8 mouse cellular contexts compared by ENCODE assay signal in genomic region chr5:116031190-116031577, GRCm38 (mm10). TPM values are rescaled to one million over a fixed set of nuclear protein-coding genes. Genes with fewer than 3 reads are reported as not detected.
A peak's percentile ranks its signal among the peaks of the same experiment; 100 is the strongest.
DNase-seq lines count a peak whose midpoint lies in the region; ATAC-seq and TF ChIP-seq lines count a peak whose summit lies in the region.

No protein-coding gene starts in this region.

- H3K4me1 ChIP-seq in bone marrow macrophage, adult 2 months (ENCODE audit: control insufficient read depth, insufficient read depth, low read length) = no peaks in the 10 kb centered on the region
- H3K4me1 ChIP-seq in forebrain, embryonic 12.5 days = peaks cover 4% of the 10 kb centered on the region
- peaks cover 4% of the 10 kb centered on the region; the same call in 1 of the 2 replicates for H3K4me1 ChIP-seq in hindbrain, embryonic 11.5 days (replicated peaks; ENCODE audit: control insufficient read depth, insufficient read depth, low read length)

- H3K36me3 ChIP-seq in forebrain, embryonic 12.5 days (replicated peaks) = no peaks in the 10 kb centered on the region
- no peaks in the 10 kb centered on the region for H3K36me3 ChIP-seq in hindbrain, embryonic 11.5 days (ENCODE audit: control insufficient read depth, insufficient read depth, low read length)

- H3K9me3 ChIP-seq in forebrain, embryonic 12.5 days = no peaks in the 10 kb centered on the region
- H3K9me3 ChIP-seq in hindbrain, embryonic 11.5 days (ENCODE audit: control insufficient read depth, low read length) = no peaks in the 10 kb centered on the region

- H3K4me3 ChIP-seq in bone marrow macrophage, adult 2 months (ENCODE audit: insufficient read depth, low read length) = no peak overlapping the region
- H3K4me3 ChIP-seq in forebrain, embryonic 12.5 days (replicated peaks) = no peak overlapping the region
- H3K4me3 ChIP-seq in hindbrain, embryonic 11.5 days (ENCODE audit: low read depth, low read length) = no peak overlapping the region

- no peak overlapping the region for H3K9ac ChIP-seq in forebrain, embryonic 12.5 days
- no peak overlapping the region for H3K9ac ChIP-seq in hindbrain, embryonic 11.5 days (ENCODE audit: low read depth, low read length)

- WGBS in forebrain, embryonic 12.5 days = 4% methylated on average over 14 of the region's 14 CpGs
- WGBS in hindbrain, embryonic 11.5 days = 4% methylated on average over 14 of the region's 14 CpGs

- H3K27me3 ChIP-seq in forebrain, embryonic 12.5 days = peaks cover 22% of the 10 kb centered on the region
- H3K27me3 ChIP-seq in hindbrain, embryonic 11.5 days (ENCODE audit: control insufficient read depth, insufficient read depth, low read length) = no peaks in the 10 kb centered on the region

- no peak overlapping the region for H3K27ac ChIP-seq in bone marrow macrophage, adult 2 months (ENCODE audit: insufficient read depth, low read depth, low read length)
- no peak overlapping the region for H3K27ac ChIP-seq in forebrain, embryonic 12.5 days
- H3K27ac ChIP-seq in hindbrain, embryonic 11.5 days (ENCODE audit: low read depth, low read length) = no peak overlapping the region

- H3K4me2 ChIP-seq in forebrain, embryonic 12.5 days = peak overlapping the region; percentile 40
- no peak overlapping the region for H3K4me2 ChIP-seq in hindbrain, embryonic 11.5 days (replicated peaks; ENCODE audit: low read depth, low read length)

- TF ChIP-seq CTCF in bone marrow macrophage, adult 2 months (IDR thresholded peaks at IDR 0.05; ENCODE audit: low read depth, low read length) = peak; percentile 90

- intact Hi-C loops in left cerebral cortex, postnatal 10 days (cut with DNase I) = loop anchor here (5.0 to 10.0 kb wide), 2 partner anchors 91 to 1064 kb away; no protein-coding TSS in a partner anchor

- no peak for TF ChIP-seq POLR2A in bone marrow macrophage, adult 2 months (IDR thresholded peaks at IDR 0.05; ENCODE audit: borderline replicate concordance, low read depth, low read length)

- 0 out of 2 replicates have a peak, but pooled peaks have one; percentile 20 for ATAC-seq in forebrain, embryonic 12.5 days (ENCODE audit: low FRiP score)
- ATAC-seq in hindbrain, embryonic 11.5 days (ENCODE audit: low FRiP score) = no peak
- ATAC-seq in megakaryocyte progenitor cell, adult 5-6 weeks (replicated peaks; ENCODE audit: poor library complexity) = peak; percentile 51
- no peak for ATAC-seq in activated CD4-positive, CD25-positive, alpha-beta regulatory T cell, adult 4 months

- DNase-seq in MEL-GATA-1-ER (ENCODE audit: extremely low read depth, low read depth) = peak; percentile 68
- peak; percentile 89 for DNase-seq in hindbrain, embryonic 11.5 days (ENCODE audit: low spot score)
- peak; percentile 66 to 81 for DNase-seq in left cerebral cortex, postnatal 10 days (ENCODE audit: extremely low spot score in 1 of 2, low spot score in 2 of 2)
- DNase-seq in right cerebral cortex, postnatal 4 days = peak; percentile 86

RNA-seq across cellular contexts. Expression of gene Prkab1, which starts 6.9 kb away (rescaled TPM):
- 26.7 and 30.9 TPM in 2 replicates for polyA plus RNA-seq in bone marrow macrophage, adult 2 months (2012; ENCODE audit: insufficient read depth, insufficient read length, missing spikeins)
- 58.5 and 62.5 TPM in 2 replicates for polyA plus RNA-seq in forebrain, embryonic 12.5 days (2016; fragmentation: Nextera tagmentation; extraction: Ambion mirVana)
- polyA plus RNA-seq in hindbrain, embryonic 11.5 days (2014; fragmentation: Nextera tagmentation; extraction: Ambion mirVana) = 44.8 and 54.3 TPM in 2 replicates
- 10 to 100 TPM; 25.7 to 31.9 TPM for total RNA-seq in left cerebral cortex, postnatal 10 days (2021)
- total RNA-seq in megakaryocyte progenitor cell, adult 5-6 weeks (2015) = 34.9 and 38.1 TPM in 2 replicates
- total RNA-seq in megakaryocyte progenitor cell, adult 5-6 weeks (2017) = 25.1 and 25.9 TPM in 2 replicates
- polyA plus RNA-seq in activated CD4-positive, CD25-positive, alpha-beta regulatory T cell, adult 4 months (2017; shearing (Covaris generic)) = 10 to 100 TPM; 36.1 to 43.3 TPM

RNA-seq across cellular contexts. Expression of gene Tmem233, which starts 51.9 kb away (rescaled TPM):
- polyA plus RNA-seq in bone marrow macrophage, adult 2 months (2012; ENCODE audit: insufficient read depth, insufficient read length, missing spikeins) = not detected in 2 replicates
- polyA plus RNA-seq in forebrain, embryonic 12.5 days (2016; fragmentation: Nextera tagmentation; extraction: Ambion mirVana) = not detected in 2 replicates
- not detected in 2 replicates for polyA plus RNA-seq in hindbrain, embryonic 11.5 days (2014; fragmentation: Nextera tagmentation; extraction: Ambion mirVana)
- not detected for total RNA-seq in left cerebral cortex, postnatal 10 days (2021)
- total RNA-seq in megakaryocyte progenitor cell, adult 5-6 weeks (2015) = not detected in 2 replicates
- total RNA-seq in megakaryocyte progenitor cell, adult 5-6 weeks (2017) = not detected in 2 replicates
- not detected for polyA plus RNA-seq in activated CD4-positive, CD25-positive, alpha-beta regulatory T cell, adult 4 months (2017; shearing (Covaris generic))

Comparison
In these comparisons a context has a peak if more than half of its experiments do, and no peak if none do; other contexts are left out.
1. ATAC-seq: peak in forebrain, embryonic 12.5 days (single experiment) and megakaryocyte progenitor cell, adult 5-6 weeks (single experiment); none in hindbrain, embryonic 11.5 days (single experiment) and activated CD4-positive, CD25-positive, alpha-beta regulatory T cell, adult 4 months (single experiment).
2. Peak in every context shown above with its lines, with median percentiles within 50 percentile points of each other: DNase-seq.